Mouse (Mus musculus) stomach, postnatal 0 days (tissue): ENCODE data around the gene Mecom. TPM values are rescaled to one million over a fixed set of nuclear protein-coding genes. Genes with fewer than 3 reads are reported as not detected.
A peak's percentile ranks its signal among the peaks of the same experiment; 100 is the strongest.

Experiments
- ATAC-seq: fragments of 200-750 bp; cut with Nextera tagmentation; 2 replicates; pipeline ENCODE4 v1.8.0; 2017; ENCODE audit not compliant: low FRiP score, low TSS enrichment
- DNase-seq: peaks from one replicate; pipeline ENCODE4 v3.0.0-alpha.2; 2016; ENCODE audit warnings: low spot score
- H3K27ac ChIP-seq: fragments of 300-500 bp; sonication (generic); replicated peaks from 2 replicates; pipeline ENCODE4 v1.5.1; 2014; ENCODE audit warnings: mild to moderate bottlenecking, control low read depth
- H3K27me3 ChIP-seq: fragments of 300-500 bp; sonication (generic); 2 replicates; pipeline ENCODE4 v1.6.1; 2014; ENCODE audit warnings: low read length; ENCODE audit not compliant: control insufficient read depth, insufficient read depth
- H3K36me3 ChIP-seq: fragments of 300-500 bp; sonication (generic); 2 replicates; pipeline ENCODE4 v1.6.1; 2014; ENCODE audit warnings: low read length, mixed read lengths; ENCODE audit not compliant: control insufficient read depth, insufficient read depth
- H3K4me1 ChIP-seq: fragments of 300-500 bp; sonication (generic); replicated peaks from 2 replicates; pipeline ENCODE4 v1.6.1; 2014; ENCODE audit warnings: antibody characterized with exemption; ENCODE audit not compliant: control insufficient read depth, insufficient read depth
- H3K4me2 ChIP-seq: fragments of 300-500 bp; sonication (generic); replicated peaks from 2 replicates; pipeline ENCODE4 v1.6.1; 2014; ENCODE audit warnings: low read depth, mild to moderate bottlenecking, control low read depth, moderate library complexity
- H3K4me3 ChIP-seq: fragments of 300-500 bp; sonication (generic); 2 replicates; pipeline ENCODE4 v1.5.1; 2014; ENCODE audit warnings: low read depth, low read length, control low read depth
- H3K9ac ChIP-seq: fragments of 300-500 bp; sonication (generic); 2 replicates; pipeline ENCODE4 v1.6.1; 2014; ENCODE audit warnings: mild to moderate bottlenecking, low read length, control low read depth, mixed read lengths
- H3K9me3 ChIP-seq: fragments of 300-500 bp; sonication (generic); 2 replicates; pipeline ENCODE4 v1.6.1; 2016; ENCODE audit warnings: low read length; ENCODE audit not compliant: control insufficient read depth
- CTCF ChIP-seq: IDR thresholded peaks from 2 replicates; pipeline ENCODE4 v1.5.1; 2016; ENCODE audit warnings: antibody characterized with exemption, low read depth, mild to moderate bottlenecking, moderate library complexity
- EP300 ChIP-seq: optimal IDR thresholded peaks from 2 replicates; pipeline ENCODE3; 2016; ENCODE audit warnings: antibody characterized with exemption
- WGBS: fragments of 180-500 bp; shearing (Covaris S2); extraction: QIAGEN DNeasy Blood & Tissue Kit; methylation state at CpG from one replicate; pipeline ENCODE4 v1.1.7; 2014; 5-methylcytosine and 5-hydroxymethylcytosine counted together
- polyA plus RNA-seq: library from polyadenylated mRNA; unstranded; fragments of >200 nt; fragmentation: Nextera tagmentation; extraction: Ambion mirVana; gene quantifications from 2 replicates; pipeline ENCODE4 v1.2.1, GENCODE M21; 2015

The Mecom gene
- polyA plus RNA-seq, 1 experiment from 2014 or later: 25.7 TPM

GRCm38 (mm10) chr3:30505741-30506251 lies 42.0 kb downstream of the Mecom start:
- peak; percentile 43 for DNase-seq
- no peaks in the 10 kb centered on the region for H3K36me3 ChIP-seq
- H3K9me3 ChIP-seq: no peaks in the 10 kb centered on the region
- H3K27ac ChIP-seq: peak overlapping the region; percentile 96
- no peak for ATAC-seq
- no peaks in the 10 kb centered on the region for H3K27me3 ChIP-seq
- peak overlapping the region; percentile 80 for H3K4me2 ChIP-seq
- TF ChIP-seq EP300 (no peak), CTCF (peak; percentile 33)
- H3K4me1 ChIP-seq: no peaks in the 10 kb centered on the region
- 41% methylated on average over 16 of the region's 16 CpGs for WGBS
- H3K9ac ChIP-seq: peak overlapping the region; percentile 39; the same call in 1 of the 2 replicates
- peak overlapping the region; percentile 70; the same call in 1 of the 2 replicates for H3K4me3 ChIP-seq

GRCm38 (mm10) chr3:30504561-30504960 lies 43.2 kb downstream of the Mecom start:
- Histone ChIP-seq H3K9me3 (no peaks in the 10 kb centered on the region), H3K9ac (peak overlapping the region; percentile 39), H3K27me3 (no peaks in the 10 kb centered on the region), H3K27ac (peak overlapping the region; percentile 96), H3K36me3 (no peaks in the 10 kb centered on the region), H3K4me3 (peak overlapping the region; percentile 6; the same call in 1 of the 2 replicates), H3K4me2 (peak overlapping the region; percentile 80), H3K4me1 (no peaks in the 10 kb centered on the region)
- WGBS: 31% methylated on average over 7 of the region's 7 CpGs
- TF ChIP-seq EP300: no peak
- TF ChIP-seq CTCF: no peak
- DNase-seq (no peak), ATAC-seq (no peak)

DNA sequence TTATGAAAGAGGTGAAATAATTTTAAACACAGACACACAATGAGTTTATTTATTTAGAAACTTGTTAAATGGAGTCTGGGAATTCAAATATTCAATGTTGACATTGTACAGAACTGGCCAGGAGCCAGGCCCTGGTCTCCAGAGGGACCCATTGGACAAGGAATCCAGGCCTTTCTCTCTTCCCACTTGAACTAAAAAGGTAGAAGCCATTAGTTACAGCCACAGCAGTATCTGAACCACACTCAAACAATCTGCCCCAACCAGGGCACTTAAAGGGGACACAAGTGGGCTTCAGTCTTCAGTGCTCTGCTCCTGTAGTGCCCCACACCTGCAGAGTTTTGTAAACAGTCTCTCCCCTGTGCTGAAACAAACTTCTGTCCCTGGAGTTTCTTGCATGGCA lies 44.0 kb downstream of the Mecom start:
- H3K9me3 ChIP-seq: no peaks in the 10 kb centered on the region
- peak; percentile 22; the same call in 1 of the 2 replicates for ATAC-seq
- 0 out of 2 replicates have a peak overlapping the region, but pooled peaks have one; percentile 9 for H3K9ac ChIP-seq
- no peak overlapping the region for H3K4me3 ChIP-seq
- H3K27me3 ChIP-seq: no peaks in the 10 kb centered on the region
- peak overlapping the region; percentile 80; the same call in 1 of the 2 replicates for H3K4me2 ChIP-seq
- DNase-seq: peak; percentile 86
- no peaks in the 10 kb centered on the region for H3K36me3 ChIP-seq
- peak overlapping the region; percentile 96 for H3K27ac ChIP-seq
- H3K4me1 ChIP-seq: no peaks in the 10 kb centered on the region
- TF ChIP-seq CTCF (no peak), EP300 (no peak)

DNA sequence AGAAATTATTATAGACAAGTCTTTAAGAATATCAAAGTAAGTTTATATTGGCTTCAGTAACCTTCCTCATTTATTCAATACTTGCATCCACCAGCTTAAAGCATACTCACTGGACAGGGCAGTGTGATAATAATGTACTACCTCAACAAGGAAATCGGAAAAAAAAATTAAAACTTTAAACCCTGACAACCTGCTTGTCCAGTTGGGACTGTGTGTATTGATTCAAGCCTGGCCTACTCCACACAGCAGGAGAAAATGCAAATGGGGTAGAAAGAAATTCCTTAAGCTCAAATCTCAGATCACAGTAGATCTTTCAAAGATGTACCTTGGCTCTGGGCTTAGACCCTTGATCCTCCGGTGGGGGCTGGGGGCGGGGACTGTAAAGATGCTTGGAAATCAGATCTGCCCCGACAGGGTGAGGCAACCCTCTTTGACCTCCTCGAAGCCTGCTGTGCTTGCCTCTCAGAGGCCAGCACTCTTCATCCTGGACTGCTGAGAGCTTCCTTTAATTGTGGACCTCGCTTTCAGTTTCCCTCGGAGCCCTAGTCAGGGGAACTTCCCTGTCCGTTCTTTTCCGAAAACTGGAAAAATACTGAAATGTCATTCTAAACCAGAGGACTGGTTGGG lies 49.5 kb downstream of the Mecom start:
- ATAC-seq: peak; percentile 94
- H3K4me3 ChIP-seq: no peak overlapping the region
- H3K36me3 ChIP-seq: no peaks in the 10 kb centered on the region
- DNase-seq: peak; percentile 49
- peak overlapping the region; percentile 18; the same call in 1 of the 2 replicates for H3K4me2 ChIP-seq
- no peaks in the 10 kb centered on the region for H3K27me3 ChIP-seq
- H3K27ac ChIP-seq: peak overlapping the region; percentile 78
- TF ChIP-seq EP300 (no peak), CTCF (no peak)
- H3K9me3 ChIP-seq: no peaks in the 10 kb centered on the region
- H3K9ac ChIP-seq: no peak overlapping the region
- WGBS: 32% methylated on average over 9 of the region's 9 CpGs
- no peaks in the 10 kb centered on the region for H3K4me1 ChIP-seq

DNA sequence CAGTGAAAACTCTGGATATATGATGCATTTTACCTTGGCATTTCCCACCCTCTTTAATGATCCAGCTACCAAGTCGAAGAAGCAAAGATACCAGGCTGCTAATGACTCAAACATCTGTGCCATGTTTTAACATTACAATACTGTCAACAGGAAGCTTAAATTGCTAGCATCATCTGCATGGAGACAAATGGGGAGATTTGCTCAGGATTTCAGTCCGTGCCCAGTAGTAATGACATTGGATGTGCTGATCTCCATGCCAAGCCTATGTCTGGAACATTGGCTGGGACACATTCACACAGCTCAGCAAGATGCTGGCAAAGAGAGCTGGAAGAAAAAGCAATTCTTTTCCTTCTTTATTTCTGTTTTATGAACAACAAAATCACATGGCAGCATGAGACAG lies 53.4 kb downstream of the Mecom start:
- TF ChIP-seq CTCF (no peak), EP300 (no peak)
- no peak for ATAC-seq
- H3K27me3 ChIP-seq: no peaks in the 10 kb centered on the region
- no peak overlapping the region for H3K4me3 ChIP-seq
- H3K4me1 ChIP-seq: no peaks in the 10 kb centered on the region
- H3K9ac ChIP-seq: no peak overlapping the region
- DNase-seq: no peak
- no peaks in the 10 kb centered on the region for H3K36me3 ChIP-seq
- no peak overlapping the region for H3K27ac ChIP-seq
- H3K9me3 ChIP-seq: no peaks in the 10 kb centered on the region
- H3K4me2 ChIP-seq: no peak overlapping the region
- 68% methylated on average over 2 of the region's 2 CpGs for WGBS

DNA sequence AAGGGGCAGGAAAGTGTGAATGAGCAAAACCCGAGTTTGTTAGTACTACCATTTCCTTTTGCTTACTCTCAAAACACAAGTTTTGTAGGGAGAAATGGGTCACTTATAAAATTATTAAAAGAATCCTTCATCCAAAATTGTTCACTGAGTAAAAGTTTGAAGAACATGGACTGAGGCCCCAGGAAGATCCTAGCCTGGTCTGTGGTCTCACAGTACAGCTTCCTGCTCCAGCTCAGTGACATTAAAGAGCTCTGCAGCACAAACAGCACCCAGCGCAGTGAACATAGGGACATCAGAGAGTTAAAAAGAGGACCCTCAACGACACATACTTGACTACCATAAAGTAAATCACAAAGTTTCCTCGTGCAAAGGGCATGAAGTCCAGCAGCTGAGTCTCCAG lies 59.0 kb downstream of the Mecom start:
- Histone ChIP-seq H3K4me3 (no peak overlapping the region), H3K36me3 (no peaks in the 10 kb centered on the region), H3K9ac (no peak overlapping the region), H3K27me3 (no peaks in the 10 kb centered on the region), H3K4me1 (no peaks in the 10 kb centered on the region), H3K27ac (no peak overlapping the region), H3K9me3 (no peaks in the 10 kb centered on the region), H3K4me2 (no peak overlapping the region)
- no peak for DNase-seq
- ATAC-seq: no peak
- TF ChIP-seq CTCF (no peak), EP300 (no peak)
- WGBS: 55% methylated on average over 4 of the region's 4 CpGs
